Mouse (Mus musculus) ovary, postnatal 14 days (tissue): ENCODE measurements around the gene Rhox3g.
"Not testable (repeated sequence)": the region's sequence is repeated elsewhere in the genome, so short reads cannot be mapped to it uniquely, and the experiment has no call there.

Experiments used
- DNase-seq: peaks from one replicate; pipeline ENCODE4 v3.0.0; 2022; ENCODE audit warnings: low spot score

The Rhox3g gene

DNA sequence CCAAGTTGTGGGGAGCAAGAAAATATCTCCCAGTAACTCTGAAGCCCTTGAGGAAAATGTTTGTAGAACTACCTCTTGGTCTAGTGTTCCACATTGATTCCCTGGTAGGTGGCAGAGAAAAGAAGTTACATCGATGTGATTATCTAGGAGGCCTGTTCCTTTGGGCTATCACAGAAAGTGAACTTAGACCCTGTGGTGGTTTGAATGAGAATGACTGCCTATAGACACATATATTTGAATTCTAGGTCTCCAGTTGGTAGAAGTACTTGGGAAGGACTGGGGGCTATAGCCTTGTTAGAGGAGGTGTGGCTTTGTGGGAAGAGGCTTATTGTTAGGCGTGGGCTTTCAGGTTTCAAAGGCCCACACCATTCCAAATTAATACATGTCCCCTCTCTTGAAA is at the start of gene Rhox3g:
Gene Rhox3g (minus strand): TSS at position 101 of the 400 bp plus-strand sequence.
- DNase-seq, result not testable (repeated sequence)

- DNase-seq, result not testable (repeated sequence)
Measured at GRCm38 (mm10) chrX:37673177-37673576, 44.8 kb upstream of the Rhox3g start, which contains the start of gene Rhox2h. TSS of gene Rhox2h (minus strand) at chrX:37673277.

DNA sequence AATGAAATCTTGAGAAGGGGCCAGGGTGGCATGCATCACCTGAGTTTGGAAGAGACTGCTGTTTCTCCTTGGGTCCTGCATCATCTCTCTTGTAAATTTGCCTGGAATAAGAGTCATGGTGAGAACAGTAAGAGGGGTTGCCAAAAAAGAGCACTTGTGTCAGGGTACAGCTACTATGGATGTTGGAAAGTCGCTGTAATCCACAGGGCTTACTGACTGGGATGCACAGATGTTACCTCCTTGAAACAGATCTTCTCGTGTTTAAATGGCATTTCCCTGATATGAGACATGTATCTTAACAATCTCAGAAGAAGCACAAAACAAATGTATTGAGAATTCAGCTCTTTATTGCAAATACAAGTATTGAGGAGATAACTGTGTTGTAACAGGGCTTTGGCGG is 40.3 kb upstream of the Rhox3g start, which contains the start of gene Rhox3h:
Gene Rhox3h (minus strand): TSS at position 101 of the 400 bp plus-strand sequence.
- not testable (repeated sequence) for DNase-seq

DNA sequence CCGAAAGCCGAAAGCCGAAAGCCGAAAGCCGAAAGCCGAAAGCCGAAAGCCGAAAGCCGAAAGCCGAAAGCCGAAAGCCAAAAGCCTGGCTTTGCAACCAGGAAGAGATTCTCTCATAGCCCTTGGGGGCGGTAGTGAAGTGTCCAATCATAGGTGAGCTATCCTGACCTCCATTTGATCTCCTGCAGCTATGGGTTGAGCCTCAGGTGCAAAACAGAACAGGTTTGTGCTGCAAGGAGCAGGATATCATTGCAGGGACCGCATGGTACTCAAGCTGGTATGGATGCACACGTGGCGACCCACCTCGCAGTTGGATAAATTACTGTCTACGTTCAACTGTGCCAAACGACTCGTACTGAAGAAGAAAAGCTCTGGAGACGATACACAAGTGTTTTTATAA is 22.8 kb upstream of the Rhox3g start, which contains the start of gene Rhox4g:
Gene Rhox4g (minus strand): TSS at position 101 of the 400 bp plus-strand sequence.
- DNase-seq, result not testable (repeated sequence)

GRCm38 (mm10) chrX:37643370-37643769 is 15.0 kb upstream of the Rhox3g start, which contains the start of gene Rhox2g:
TSS of gene Rhox2g (minus strand) at chrX:37643470.
- not testable (repeated sequence) for DNase-seq

GRCm38 (mm10) chrX:37607604-37608003 is 20.8 kb downstream of the Rhox3g start, which contains the start of gene Rhox4f:
TSS of gene Rhox4f (minus strand) at chrX:37607704.
- not testable (repeated sequence) for DNase-seq

GRCm38 (mm10) chrX:37580692-37581091 is 47.7 kb downstream of the Rhox3g start, which contains the start of gene Rhox3f:
TSS of gene Rhox3f (plus strand) at chrX:37580992.
- not testable (repeated sequence) for DNase-seq
